Mouse (Mus musculus) ES-E14 (cell line): ENCODE results near the gene 0610037L13Rik.

Experiments
- CHD2 ChIP-seq: IDR thresholded peaks from 2 replicates; pipeline ENCODE4 v1.6.1; 2014; ENCODE audit warnings: mild to moderate bottlenecking, low read depth, low read length, inconsistent platforms
- HCFC1 ChIP-seq: IDR thresholded peaks from 2 replicates; pipeline ENCODE4 v1.6.1; 2012; ENCODE audit warnings: low read length, inconsistent platforms, borderline replicate concordance; ENCODE audit not compliant: insufficient read depth
- ZC3H11A ChIP-seq: IDR thresholded peaks from 2 replicates; pipeline ENCODE4 v1.6.1; 2012; ENCODE audit warnings: low read depth, mild to moderate bottlenecking, inconsistent platforms, low read length, borderline replicate concordance

- TF ChIP-seq HCFC1 (no peak), CHD2 (no peak), ZC3H11A (no peak)
Observed at GRCm38 (mm10) chr4:107889385-107889730, 255 bp upstream of the 0610037L13Rik start.
